In genomic region chr10:127286730-127287129, GRCm38 (mm10) we compare ENCODE assay signal across 8 mouse cellular contexts. TPM values are rescaled to one million over a fixed set of nuclear protein-coding genes. Genes with fewer than 3 reads are reported as not detected.
DNase-seq lines count a peak whose midpoint lies in the region; ATAC-seq and TF ChIP-seq lines count a peak whose summit lies in the region.

No protein-coding gene starts in this region.

- no peak for TF ChIP-seq CTCF in cerebellum, adult 2 months (IDR thresholded peaks at IDR 0.05; ENCODE audit: borderline replicate concordance, insufficient read depth, low read depth, low read length)
- no peak for TF ChIP-seq CTCF in C2C12 (IDR thresholded peaks at IDR 0.05; ENCODE audit: control insufficient read depth, insufficient read depth, insufficient read length)

- no peak overlapping the region for H3K27ac ChIP-seq in cerebellum, adult 2 months (ENCODE audit: insufficient read depth, low read length)
- 0 out of 2 replicates have a peak overlapping the region, but pooled peaks have one; percentile 16 for H3K27ac ChIP-seq in forebrain, embryonic 13.5 days
- 0 out of 2 replicates have a peak overlapping the region, but pooled peaks have one; percentile 36 for H3K27ac ChIP-seq in liver, embryonic 12.5 days

- peaks cover 42% of the 10 kb centered on the region for H3K36me3 ChIP-seq in C2C12 (ENCODE audit: control insufficient read depth, insufficient read depth)
- H3K36me3 ChIP-seq in forebrain, embryonic 13.5 days (ENCODE audit: poor library complexity, severe bottlenecking): peaks cover 56% of the 10 kb centered on the region
- peaks cover 59% of the 10 kb centered on the region for H3K36me3 ChIP-seq in liver, embryonic 12.5 days

- ATAC-seq in cerebellum, adult (ENCODE audit: insufficient number of reproducible peaks, low FRiP score, low TSS enrichment): no peak
- ATAC-seq in forebrain, embryonic 13.5 days: no peak
- no peak for ATAC-seq in liver, embryonic 12.5 days

- no peaks in the 10 kb centered on the region for H3K9me3 ChIP-seq in forebrain, embryonic 13.5 days (replicated peaks)
- no peaks in the 10 kb centered on the region for H3K9me3 ChIP-seq in liver, embryonic 12.5 days (replicated peaks)

- H3K4me2 ChIP-seq in forebrain, embryonic 13.5 days: peak overlapping the region; percentile 88
- H3K4me2 ChIP-seq in liver, embryonic 12.5 days: peak overlapping the region; percentile 95

- DNase-seq in cerebellum, adult 2 months: peak; percentile 29 to 43
- peak; percentile 61 for DNase-seq in testis, postnatal 10 days (ENCODE audit: low spot score)
- DNase-seq in left cerebral cortex, postnatal 36 days (ENCODE audit: low spot score in 2 of 2): no peak
- no peak for DNase-seq in gastrocnemius, postnatal 25 days

- no peaks in the 10 kb centered on the region for H3K27me3 ChIP-seq in cerebellum, adult 2 months (ENCODE audit: control insufficient read depth, insufficient read depth, low read length)
- H3K27me3 ChIP-seq in C2C12 (ENCODE audit: control insufficient read depth, insufficient read depth, insufficient read length): no peaks in the 10 kb centered on the region
- no peaks in the 10 kb centered on the region for H3K27me3 ChIP-seq in forebrain, embryonic 13.5 days
- no peaks in the 10 kb centered on the region for H3K27me3 ChIP-seq in liver, embryonic 12.5 days (replicated peaks)

- 11% methylated on average over 7 of the region's 7 CpGs for WGBS in cerebellum, adult 2 months
- WGBS in forebrain, embryonic 13.5 days: 43% methylated on average over 7 of the region's 7 CpGs
- 61% methylated on average over 7 of the region's 7 CpGs for WGBS in liver, embryonic 12.5 days (ENCODE audit: insufficient replicate concordance)

- H3K79me3 ChIP-seq in C2C12 (ENCODE audit: low read depth): peaks cover 31% of the 10 kb centered on the region

- peaks cover 40% of the 10 kb centered on the region for H3K79me2 ChIP-seq in C2C12 (ENCODE audit: control insufficient read depth, insufficient read depth)

- intact Hi-C loops in left cerebral cortex, postnatal 36 days (cut with DNase I): no loop called here

- H3K4me3 ChIP-seq in cerebellum, adult 2 months (replicated peaks; ENCODE audit: insufficient read depth, low read depth, low read length): peak overlapping the region; percentile 60
- no peak overlapping the region for H3K4me3 ChIP-seq in C2C12 (ENCODE audit: insufficient read depth, poor library complexity, severe bottlenecking)
- H3K4me3 ChIP-seq in forebrain, embryonic 13.5 days: peak overlapping the region; percentile 68
- H3K4me3 ChIP-seq in liver, embryonic 12.5 days: peak overlapping the region; percentile 80

- H3K4me1 ChIP-seq in cerebellum, adult 2 months (ENCODE audit: control insufficient read depth, insufficient read depth, low read length): peaks cover 20% of the 10 kb centered on the region; the same call in 1 of the 2 replicates
- peaks cover 58% of the 10 kb centered on the region for H3K4me1 ChIP-seq in forebrain, embryonic 13.5 days
- H3K4me1 ChIP-seq in liver, embryonic 12.5 days: peaks cover 47% of the 10 kb centered on the region

- peak overlapping the region; percentile 52 for H3ac ChIP-seq in C2C12 (ENCODE audit: control insufficient read depth, insufficient read length, low read depth)

- TF ChIP-seq POLR2A in cerebellum, adult 2 months (IDR thresholded peaks at IDR 0.05; ENCODE audit: borderline replicate concordance, insufficient read depth, low read length): no peak

- H3K9ac ChIP-seq in forebrain, embryonic 13.5 days: peak overlapping the region; percentile 86
- H3K9ac ChIP-seq in liver, embryonic 12.5 days: 0 out of 2 replicates have a peak overlapping the region, but pooled peaks have one; percentile 5

TF ChIP-seq in C2C12, 6 proteins besides CTCF, POLR2A, EP300 and RAD21:
- no peak for TF ChIP-seq MAX (IDR thresholded peaks at IDR 0.05)
- no peak for TF ChIP-seq MYOD1 (IDR thresholded peaks at IDR 0.05; ENCODE audit: control insufficient read depth, insufficient read length, low read depth)
- no peak for TF ChIP-seq FOSL1 (IDR thresholded peaks at IDR 0.05; ENCODE audit: insufficient read depth, low read length, poor library complexity, severe bottlenecking)
- TF ChIP-seq USF1 (IDR thresholded peaks at IDR 0.05; ENCODE audit: low read depth): no peak
- no peak for TF ChIP-seq MYOG (IDR thresholded peaks at IDR 0.05; ENCODE audit: control insufficient read depth, extremely low read depth, insufficient read length)
- no peak for TF ChIP-seq CEBPB (IDR thresholded peaks at IDR 0.05; ENCODE audit: low read depth)

RNA-seq across cellular contexts. Expression of gene Mbd6, which starts 2.1 kb away (rescaled TPM):
- 47.8 and 51.8 TPM in 2 replicates for polyA plus RNA-seq in cerebellum, adult 2 months (2012; rRNA removed)
- polyA plus RNA-seq in C2C12 (2012; fragmentation: generic; extraction: Trizol): 15.2 TPM
- polyA plus RNA-seq in forebrain, embryonic 13.5 days (2015; fragmentation: Nextera tagmentation; extraction: Ambion mirVana): 13.6 and 16.7 TPM in 2 replicates
- polyA plus RNA-seq in liver, embryonic 12.5 days (2016; fragmentation: Nextera tagmentation; extraction: Ambion mirVana): 8.5 and 9.8 TPM in 2 replicates
- total RNA-seq in left cerebral cortex, postnatal 36 days (2021): 10 to 100 TPM; 32.9 to 54.4 TPM
- 10 to 100 TPM; 12.7 to 14.3 TPM for total RNA-seq in gastrocnemius, postnatal 25 days (2021)

RNA-seq across cellular contexts. Expression of gene Dctn2, which starts 20.6 kb away (rescaled TPM):
- 322 and 328 TPM in 2 replicates for polyA plus RNA-seq in cerebellum, adult 2 months (2012; rRNA removed)
- polyA plus RNA-seq in C2C12 (2012; fragmentation: generic; extraction: Trizol): 170 TPM
- 262 and 282 TPM in 2 replicates for polyA plus RNA-seq in forebrain, embryonic 13.5 days (2015; fragmentation: Nextera tagmentation; extraction: Ambion mirVana)
- 95.5 and 96.1 TPM in 2 replicates for polyA plus RNA-seq in liver, embryonic 12.5 days (2016; fragmentation: Nextera tagmentation; extraction: Ambion mirVana)
- total RNA-seq in left cerebral cortex, postnatal 36 days (2021): 100 to 1,000 TPM; 267 to 287 TPM
- total RNA-seq in gastrocnemius, postnatal 25 days (2021): 10 to 100 TPM; 88.3 to 90.8 TPM

RNA-seq across cellular contexts. Expression of gene Kif5a, which starts 23.6 kb away (rescaled TPM):
- 377 and 378 TPM in 2 replicates for polyA plus RNA-seq in cerebellum, adult 2 months (2012; rRNA removed)
- polyA plus RNA-seq in C2C12 (2012; fragmentation: generic; extraction: Trizol): 0.29 TPM
- polyA plus RNA-seq in forebrain, embryonic 13.5 days (2015; fragmentation: Nextera tagmentation; extraction: Ambion mirVana): 45.4 and 47.6 TPM in 2 replicates
- 0.08 and 0.12 TPM in 2 replicates for polyA plus RNA-seq in liver, embryonic 12.5 days (2016; fragmentation: Nextera tagmentation; extraction: Ambion mirVana)
- 1,000 to 10,000 TPM in 1 of 2 experiments, 100 to 1,000 TPM in 1; 978 to 1,176 TPM for total RNA-seq in left cerebral cortex, postnatal 36 days (2021)
- total RNA-seq in gastrocnemius, postnatal 25 days (2021): under 1 TPM; 0.18 to 0.62 TPM

RNA-seq across cellular contexts. Expression of gene Mars, which starts 24.9 kb away (rescaled TPM):
- polyA plus RNA-seq in cerebellum, adult 2 months (2012; rRNA removed): 81.6 and 87.4 TPM in 2 replicates
- polyA plus RNA-seq in C2C12 (2012; fragmentation: generic; extraction: Trizol): 155 TPM
- 137 and 138 TPM in 2 replicates for polyA plus RNA-seq in forebrain, embryonic 13.5 days (2015; fragmentation: Nextera tagmentation; extraction: Ambion mirVana)
- polyA plus RNA-seq in liver, embryonic 12.5 days (2016; fragmentation: Nextera tagmentation; extraction: Ambion mirVana): 192 and 193 TPM in 2 replicates
- total RNA-seq in left cerebral cortex, postnatal 36 days (2021): 10 to 100 TPM; 54.9 to 60.1 TPM
- total RNA-seq in gastrocnemius, postnatal 25 days (2021): 10 to 100 TPM; 48.3 to 53.5 TPM

RNA-seq across cellular contexts. Expression of gene Arhgap9, which starts 35.0 kb away (rescaled TPM):
- 0.87 and 0.97 TPM in 2 replicates for polyA plus RNA-seq in cerebellum, adult 2 months (2012; rRNA removed)
- polyA plus RNA-seq in C2C12 (2012; fragmentation: generic; extraction: Trizol): 0.78 TPM
- polyA plus RNA-seq in forebrain, embryonic 13.5 days (2015; fragmentation: Nextera tagmentation; extraction: Ambion mirVana): 0.39 and 0.72 TPM in 2 replicates
- 15.9 and 16.9 TPM in 2 replicates for polyA plus RNA-seq in liver, embryonic 12.5 days (2016; fragmentation: Nextera tagmentation; extraction: Ambion mirVana)
- 1 to 10 TPM in 1 of 2 experiments, under 1 TPM in 1; 0.94 to 1.1 TPM for total RNA-seq in left cerebral cortex, postnatal 36 days (2021)
- 1 to 10 TPM; 1.4 to 1.7 TPM for total RNA-seq in gastrocnemius, postnatal 25 days (2021)

Comparison
In these comparisons a context has a peak if more than half of its experiments do, and no peak if none do; other contexts are left out.
1. DNase-seq: peak in cerebellum, adult 2 months (2 of 2) and testis, postnatal 10 days (single experiment); none in left cerebral cortex, postnatal 36 days (0 of 2) and gastrocnemius, postnatal 25 days (single experiment).
2. RNA of gene Kif5a, which starts 23.6 kb away (polyA plus RNA-seq): 377 to 378 TPM in cerebellum, adult 2 months and 45.4 to 47.6 TPM in forebrain, embryonic 13.5 days; 0.29 TPM in C2C12 (single experiment) and 0.08 to 0.12 TPM in liver, embryonic 12.5 days; every median in the first group is over 10 times any median in the second.